8 mouse cellular contexts compared by ENCODE assay signal in the genomic region with DNA sequence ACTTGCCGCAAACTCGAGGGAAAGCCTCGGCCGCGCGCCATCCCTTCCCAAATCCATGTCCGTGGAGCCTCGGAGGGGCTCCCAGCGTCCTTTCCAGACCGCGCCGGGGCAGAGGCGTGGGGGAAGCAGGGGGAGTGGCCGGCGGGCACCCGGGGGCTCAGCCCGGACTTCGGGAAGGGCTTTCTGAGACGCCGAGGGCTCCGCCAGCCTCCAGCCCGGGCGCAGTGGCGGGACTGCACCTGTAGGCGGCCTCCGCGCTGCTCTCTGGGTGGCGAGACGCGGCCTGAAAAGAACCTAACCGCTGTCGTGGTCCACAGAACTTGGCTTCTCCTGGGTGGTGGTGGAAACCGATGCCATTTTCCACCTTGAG. TPM values are rescaled to one million over a fixed set of nuclear protein-coding genes. Genes with fewer than 3 reads are reported as not detected.
DNase-seq lines count a peak whose midpoint lies in the region; ATAC-seq and TF ChIP-seq lines count a peak whose summit lies in the region.

No protein-coding gene starts in this region.

- DNase-seq in c-Kit-positive CD71-negative TER-119-negative erythroid progenitor cells, embryonic 14.5 days (ENCODE audit: low read depth): peak; percentile 47
- DNase-seq in forebrain, embryonic 14.5 days (ENCODE audit: low spot score): peak; percentile 82
- DNase-seq in heart, postnatal 10 days: peak; percentile 92 to 93
- DNase-seq in kidney, postnatal 36 days: peak; percentile 90 to 95
- DNase-seq in liver, postnatal 0 days: peak; percentile 85
- DNase-seq in testis, postnatal 14 days (ENCODE audit: low spot score): peak; percentile 79

- WGBS in forebrain, embryonic 14.5 days: under 1% methylated on average over 33 of the region's 33 CpGs
- WGBS in liver, postnatal 0 days (ENCODE audit: insufficient replicate concordance): 1% methylated on average over 31 of the region's 33 CpGs
- WGBS in neural tube, embryonic 13.5 days: under 1% methylated on average over 33 of the region's 33 CpGs

- peak; percentile 26 for TF ChIP-seq CTCF in E14TG2a.4 (conservative IDR thresholded peaks at IDR 0.05; ENCODE audit: low read length)
- TF ChIP-seq CTCF in liver, postnatal 0 days (IDR thresholded peaks at IDR 0.05; ENCODE audit: low read depth): peak; percentile 81

- peaks cover 36% of the 10 kb centered on the region for H3K4me1 ChIP-seq in E14TG2a.4 (replicated peaks; ENCODE audit: low read depth, low read length)
- peaks cover 14% of the 10 kb centered on the region; the same call in 1 of the 2 replicates for H3K4me1 ChIP-seq in forebrain, embryonic 14.5 days (ENCODE audit: control insufficient read depth, insufficient read depth, low read length)
- peaks cover 18% of the 10 kb centered on the region for H3K4me1 ChIP-seq in liver, postnatal 0 days (ENCODE audit: insufficient read depth)
- peaks cover 43% of the 10 kb centered on the region for H3K4me1 ChIP-seq in neural tube, embryonic 13.5 days (replicated peaks)

- H3K27me3 ChIP-seq in E14TG2a.4 (ENCODE audit: insufficient read depth, low read length): peaks cover 18% of the 10 kb centered on the region
- H3K27me3 ChIP-seq in forebrain, embryonic 14.5 days (replicated peaks; ENCODE audit: control insufficient read depth, insufficient read depth, low read length): 0 out of 2 replicates have a peak, but pooled peaks cover 9% of the 10 kb centered on the region
- H3K27me3 ChIP-seq in liver, postnatal 0 days (ENCODE audit: insufficient read depth, low read length): peaks cover 17% of the 10 kb centered on the region
- peaks cover 30% of the 10 kb centered on the region for H3K27me3 ChIP-seq in neural tube, embryonic 13.5 days

- H3K36me3 ChIP-seq in E14TG2a.4 (ENCODE audit: insufficient read depth, low read length): peaks cover 7% of the 10 kb centered on the region
- H3K36me3 ChIP-seq in forebrain, embryonic 14.5 days (ENCODE audit: control insufficient read depth, insufficient read depth, low read length): no peaks in the 10 kb centered on the region
- H3K36me3 ChIP-seq in liver, postnatal 0 days (replicated peaks; ENCODE audit: insufficient read depth, low read length): no peaks in the 10 kb centered on the region
- H3K36me3 ChIP-seq in neural tube, embryonic 13.5 days: no peaks in the 10 kb centered on the region

- H3K4me3 ChIP-seq in E14TG2a.4 (replicated peaks; ENCODE audit: low read length): peak overlapping the region; percentile 94
- peak overlapping the region; percentile 58 for H3K4me3 ChIP-seq in forebrain, embryonic 14.5 days (ENCODE audit: low read depth, low read length)
- H3K4me3 ChIP-seq in liver, postnatal 0 days (ENCODE audit: low read depth, low read length): peak overlapping the region; percentile 72
- peak overlapping the region; percentile 61 for H3K4me3 ChIP-seq in neural tube, embryonic 13.5 days

- intact Hi-C loops in heart, postnatal 10 days (cut with DNase I): loop anchor here (1.0 to 10.0 kb wide), 4 partner anchors 307 to 615 kb away; no protein-coding TSS in a partner anchor

- peak; percentile 57 for ATAC-seq in forebrain, embryonic 14.5 days
- peak; percentile 75 for ATAC-seq in liver, postnatal 0 days
- peak; percentile 61 for ATAC-seq in neural tube, embryonic 13.5 days (ENCODE audit: low read depth)

- no peak for TF ChIP-seq EP300 in liver, postnatal 0 days (IDR thresholded peaks at IDR 0.05; ENCODE audit: low read depth)

- H3K9ac ChIP-seq in forebrain, embryonic 14.5 days (ENCODE audit: low read length): peak overlapping the region; percentile 75
- peak overlapping the region; percentile 79 for H3K9ac ChIP-seq in liver, postnatal 0 days (replicated peaks)
- peak overlapping the region; percentile 88 for H3K9ac ChIP-seq in neural tube, embryonic 13.5 days

- H3K9me3 ChIP-seq in E14TG2a.4 (ENCODE audit: low read length): no peaks in the 10 kb centered on the region
- H3K9me3 ChIP-seq in forebrain, embryonic 14.5 days (replicated peaks; ENCODE audit: control insufficient read depth, low read length): no peaks in the 10 kb centered on the region
- H3K9me3 ChIP-seq in liver, postnatal 0 days (ENCODE audit: low read length): no peaks in the 10 kb centered on the region
- H3K9me3 ChIP-seq in neural tube, embryonic 13.5 days: no peaks in the 10 kb centered on the region

- H3K27ac ChIP-seq in forebrain, embryonic 14.5 days (ENCODE audit: low read depth, low read length): peak overlapping the region; percentile 84
- H3K27ac ChIP-seq in liver, postnatal 0 days (ENCODE audit: low read depth): peak overlapping the region; percentile 93
- peak overlapping the region; percentile 90 for H3K27ac ChIP-seq in neural tube, embryonic 13.5 days (replicated peaks)

- peak overlapping the region; percentile 98 for H3K4me2 ChIP-seq in forebrain, embryonic 14.5 days (ENCODE audit: low read length)
- H3K4me2 ChIP-seq in liver, postnatal 0 days (ENCODE audit: low read depth, low read length): peak overlapping the region; percentile 82
- H3K4me2 ChIP-seq in neural tube, embryonic 13.5 days: peak overlapping the region; percentile 93

RNA-seq across cellular contexts. Expression of a gene that starts 0.9 kb away (rescaled TPM):
- polyA plus RNA-seq in forebrain, embryonic 14.5 days (2014; fragmentation: Nextera tagmentation; extraction: Ambion mirVana): 6.5 and 8.8 TPM in 2 replicates
- total RNA-seq in heart, postnatal 10 days (2021): 10 to 100 TPM; 17.9 to 20.6 TPM
- polyA plus RNA-seq in liver, postnatal 0 days (2015; fragmentation: Nextera tagmentation; extraction: Ambion mirVana): 1.1 and 1.4 TPM in 2 replicates
- polyA plus RNA-seq in neural tube, embryonic 13.5 days (2015; fragmentation: Nextera tagmentation; extraction: Ambion mirVana): 17.8 and 18.8 TPM in 2 replicates

Comparison
In these comparisons a context has a peak if more than half of its experiments do, and no peak if none do; other contexts are left out.
1. Peak in every context shown above with its lines: DNase-seq, ATAC-seq, H3K4me3 ChIP-seq and H3K27ac ChIP-seq.